Mouse (Mus musculus) layer of hippocampus, adult 2 months (tissue): ENCODE results near the gene Nudt4. TPM values are rescaled to one million over a fixed set of nuclear protein-coding genes. Genes with fewer than 3 reads are reported as not detected.
A peak's percentile ranks its signal among the peaks of the same experiment; 100 is the strongest.

Experiments
- DNase-seq, 2 experiments: peaks; one replicate each; pipeline ENCODE4 v3.0.0; 2022; ENCODE audit warnings: low spot score in 2 of 2
- H3K27ac ChIP-seq: fragments of 200-600 bp; 2 replicates; pipeline ENCODE4 v1.8.1; 2022
- H3K4me3 ChIP-seq: fragments of 200-600 bp; 2 replicates; pipeline ENCODE4 v1.8.1; 2022; ENCODE audit warnings: mild to moderate bottlenecking
- CTCF ChIP-seq: fragments of 200-600 bp; conservative IDR thresholded peaks from 2 replicates; pipeline ENCODE4 v1.8.1; 2022; ENCODE audit warnings: antibody characterized with exemption, mild to moderate bottlenecking, moderate library complexity
- total RNA-seq, 2 experiments: library from RNA; stranded (reverse); gene quantifications; 2 replicates each; pipeline ENCODE4 v1.2.3; 2021

Gene Nudt4
- total RNA-seq, 2 experiments from 2014 or later = 59.6 to 65.6 TPM

DNA sequence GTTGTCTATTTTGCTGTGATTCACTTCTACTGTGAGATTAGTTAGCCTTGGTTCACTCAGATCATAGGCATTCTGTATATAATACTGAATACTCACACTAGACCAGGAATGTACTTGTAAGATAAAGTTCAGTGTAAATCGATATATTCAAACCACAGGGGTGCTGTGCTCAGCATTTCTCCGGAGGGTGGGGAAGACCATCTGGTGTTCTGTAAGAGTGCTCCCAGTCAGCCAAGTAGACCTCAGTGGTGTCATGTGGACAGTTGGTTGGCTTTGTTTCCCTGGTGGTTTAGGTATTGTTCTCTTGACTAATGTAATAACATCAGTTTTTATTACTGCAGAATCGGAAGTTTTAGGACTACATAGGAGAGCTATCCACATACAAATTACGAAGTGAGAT, 18.9 kb downstream of the Nudt4 start:
- DNase-seq = no peak
- Histone ChIP-seq H3K4me3 (no peak overlapping the region), H3K27ac (peak overlapping the region; percentile 32)
- TF ChIP-seq CTCF = no peak

DNA sequence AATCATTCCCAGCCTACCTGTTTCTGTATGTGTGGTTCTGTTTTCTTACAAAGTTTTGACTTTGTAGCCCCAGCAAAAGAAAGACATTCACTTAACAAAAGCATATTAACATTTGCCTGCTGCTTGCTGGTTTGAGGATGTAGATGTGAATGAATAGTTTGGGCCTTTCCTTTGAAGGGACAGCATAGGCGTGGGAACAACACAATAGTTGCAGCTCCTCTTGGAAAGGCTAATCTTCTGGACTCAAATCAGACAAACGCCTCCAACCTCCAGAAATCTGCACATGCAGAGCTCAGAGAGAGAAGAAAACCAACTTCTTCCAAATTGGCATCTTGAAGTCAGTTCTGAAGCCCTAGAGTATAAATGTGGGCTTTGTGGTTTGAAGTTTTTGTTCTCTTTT, 19.3 kb downstream of the Nudt4 start:
- TF ChIP-seq CTCF = no peak
- no peak for DNase-seq
- no peak overlapping the region for H3K4me3 ChIP-seq
- peak overlapping the region; percentile 32; the same call in 1 of the 2 replicates for H3K27ac ChIP-seq

DNA sequence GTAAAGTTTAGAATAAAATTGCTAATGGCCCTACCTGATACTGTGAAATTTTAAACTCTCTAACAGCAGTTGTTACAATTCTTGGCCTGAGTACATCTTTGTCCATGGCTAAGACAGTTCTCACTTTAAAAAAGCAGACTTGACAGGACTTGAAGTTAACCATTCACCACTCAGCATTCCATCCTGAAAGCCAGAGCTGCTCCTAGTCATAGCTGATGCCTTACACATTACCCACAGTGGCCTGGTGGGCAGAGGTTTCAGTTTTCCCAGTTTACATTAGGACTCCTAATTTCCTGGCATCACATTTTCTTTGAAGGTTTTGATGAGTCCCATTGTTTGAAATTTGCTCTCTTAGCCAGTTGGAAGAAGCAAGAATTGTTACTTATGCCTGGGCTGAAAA, 19.9 kb downstream of the Nudt4 start:
- Histone ChIP-seq H3K27ac (peak overlapping the region; percentile 32; the same call in 1 of the 2 replicates), H3K4me3 (no peak overlapping the region)
- no peak for DNase-seq
- no peak for TF ChIP-seq CTCF

DNA sequence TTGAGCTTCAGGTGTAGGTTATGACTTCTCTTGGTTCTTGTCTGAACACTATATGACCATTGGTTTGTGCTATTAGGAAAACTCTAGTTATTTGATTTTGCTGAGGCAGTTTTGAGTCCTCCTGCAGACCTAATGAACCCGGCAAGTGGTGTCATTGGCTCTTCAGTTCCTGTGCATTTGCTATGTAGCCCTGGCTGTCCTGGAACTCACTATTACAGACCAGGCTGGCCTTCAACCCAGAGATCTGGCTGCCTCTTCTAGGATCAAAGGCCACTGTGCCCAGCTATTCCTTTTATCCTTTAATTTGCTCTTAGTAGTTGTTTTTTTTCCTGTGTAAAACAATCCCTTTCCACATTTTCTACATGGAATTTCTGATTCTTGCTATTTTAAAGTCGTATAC, 20.6 kb downstream of the Nudt4 start:
- Histone ChIP-seq H3K4me3 (no peak overlapping the region), H3K27ac (peak overlapping the region; percentile 76)
- no peak for DNase-seq
- TF ChIP-seq CTCF = no peak

DNA sequence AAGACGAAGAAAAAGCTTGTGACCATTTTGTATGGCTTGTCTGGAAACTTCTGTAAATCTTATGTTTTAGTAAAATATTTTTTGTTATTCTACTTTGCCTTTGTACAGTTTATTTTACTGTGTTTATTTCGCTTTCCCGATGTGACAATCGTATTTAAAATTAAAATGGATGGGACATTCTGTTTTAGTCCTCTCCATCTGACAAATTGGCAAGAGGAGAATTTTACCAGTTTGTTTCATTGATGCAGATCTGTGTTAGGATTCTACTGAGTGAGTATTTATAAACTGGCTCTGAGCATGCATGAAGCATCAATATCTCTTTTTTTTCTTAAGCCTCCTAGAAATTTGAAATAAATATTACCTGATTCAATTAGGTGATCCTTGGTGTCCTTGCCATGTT, 21.0 kb downstream of the Nudt4 start:
- no peak for TF ChIP-seq CTCF
- Histone ChIP-seq H3K27ac (peak overlapping the region; percentile 76), H3K4me3 (no peak overlapping the region)
- DNase-seq = no peak

DNA sequence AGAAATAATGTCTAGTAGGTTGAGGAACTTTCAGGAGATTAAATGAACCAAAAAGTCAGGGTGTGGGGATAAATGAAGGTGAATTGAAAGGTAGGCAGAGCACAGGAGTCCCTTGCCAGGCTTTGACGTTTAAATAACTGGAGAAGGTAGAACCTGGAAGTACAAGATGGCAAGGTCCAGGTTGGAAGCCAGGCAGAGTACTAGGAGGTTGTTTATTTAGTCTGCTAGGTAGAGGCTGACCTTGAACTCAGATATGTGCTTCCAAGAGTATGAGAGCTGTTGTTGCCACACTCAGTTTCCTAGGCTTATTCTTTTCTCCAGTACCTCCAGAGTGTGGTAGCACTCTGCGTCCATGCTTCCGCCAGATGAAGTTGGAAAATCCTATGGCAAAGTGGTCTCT, 24.1 kb downstream of the Nudt4 start:
- H3K4me3 ChIP-seq = no peak overlapping the region
- no peak for DNase-seq
- no peak for TF ChIP-seq CTCF
- no peak overlapping the region for H3K27ac ChIP-seq

DNA sequence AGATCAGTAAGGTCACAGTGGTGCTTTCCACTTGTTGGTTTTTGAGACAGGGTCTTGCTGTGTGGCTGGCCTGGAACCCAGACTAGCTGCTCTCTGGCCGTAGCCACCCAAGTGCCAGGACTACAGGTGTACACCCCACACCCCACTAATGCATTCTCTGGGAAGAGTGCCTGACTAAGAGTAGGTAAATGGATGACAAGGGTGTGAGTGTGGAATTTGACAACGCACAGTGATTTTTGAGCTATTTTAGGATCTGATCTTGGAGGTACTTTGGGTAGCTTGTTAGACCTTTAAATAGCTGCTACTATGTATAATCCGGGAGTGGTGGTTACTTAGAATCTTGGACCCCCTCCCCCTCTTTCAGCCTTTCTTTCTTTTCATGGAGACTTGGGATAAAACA, 24.7 kb downstream of the Nudt4 start:
- DNase-seq = no peak
- Histone ChIP-seq H3K4me3 (no peak overlapping the region), H3K27ac (no peak overlapping the region)
- TF ChIP-seq CTCF = no peak

DNA sequence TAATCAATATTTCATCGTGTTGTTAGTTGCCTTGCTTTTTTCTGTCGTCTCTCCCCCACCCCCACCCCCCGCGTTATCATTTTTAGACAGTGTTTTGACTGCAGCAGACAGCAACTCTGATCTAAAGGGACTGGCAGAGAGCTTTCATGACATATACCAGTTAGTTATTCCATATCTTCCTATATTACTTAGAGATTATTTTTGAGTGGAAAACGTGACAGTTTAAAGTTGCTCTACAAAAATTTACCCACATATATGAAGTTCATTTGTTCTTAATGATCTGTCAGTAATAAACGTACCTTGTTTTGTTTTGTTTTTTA, 27.8 kb downstream of the Nudt4 start:
- H3K27ac ChIP-seq = no peak overlapping the region
- H3K4me3 ChIP-seq = no peak overlapping the region
- DNase-seq = no peak
- TF ChIP-seq CTCF = no peak

DNA sequence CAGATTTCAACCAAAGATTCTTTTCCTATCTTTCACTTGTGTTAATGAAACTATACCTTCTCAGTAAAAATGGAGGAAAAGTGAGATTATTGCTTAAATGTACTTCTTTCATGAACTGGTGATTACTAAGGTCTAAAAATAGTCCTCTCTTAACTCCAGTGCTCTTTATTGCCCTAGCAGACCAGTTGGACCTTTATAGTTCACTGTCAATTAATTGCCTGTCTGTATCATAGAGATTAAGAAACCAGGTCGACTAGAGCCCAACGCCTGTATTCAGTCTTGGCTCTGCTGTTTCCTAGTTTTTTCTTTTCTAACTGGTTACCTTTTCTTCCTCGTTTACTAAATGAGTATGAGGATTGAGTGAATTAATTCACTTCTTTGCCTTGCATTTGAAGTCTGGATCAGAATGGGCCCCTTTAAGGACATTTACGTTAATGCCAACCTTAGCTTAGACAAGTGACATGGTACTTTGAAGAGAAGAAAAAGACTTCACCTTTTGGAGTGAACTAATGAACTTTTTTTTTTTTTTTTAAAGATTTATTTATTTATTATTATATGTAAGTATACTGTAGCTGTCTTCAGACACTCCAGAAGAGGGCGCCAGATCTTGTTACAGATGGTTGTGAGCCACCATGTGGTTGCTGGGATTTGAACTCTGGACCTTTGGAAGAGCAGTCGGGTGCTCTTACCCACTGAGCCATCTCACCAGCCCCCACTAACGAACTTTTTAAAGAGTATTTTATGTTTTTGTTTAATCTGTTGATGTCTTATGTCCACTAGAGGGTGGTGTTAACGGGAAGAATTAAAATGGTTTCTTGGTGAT, 28.3 kb downstream of the Nudt4 start:
- Histone ChIP-seq H3K4me3 (no peak overlapping the region), H3K27ac (no peak overlapping the region)
- DNase-seq = no peak
- peak; percentile 52 for TF ChIP-seq CTCF

DNA sequence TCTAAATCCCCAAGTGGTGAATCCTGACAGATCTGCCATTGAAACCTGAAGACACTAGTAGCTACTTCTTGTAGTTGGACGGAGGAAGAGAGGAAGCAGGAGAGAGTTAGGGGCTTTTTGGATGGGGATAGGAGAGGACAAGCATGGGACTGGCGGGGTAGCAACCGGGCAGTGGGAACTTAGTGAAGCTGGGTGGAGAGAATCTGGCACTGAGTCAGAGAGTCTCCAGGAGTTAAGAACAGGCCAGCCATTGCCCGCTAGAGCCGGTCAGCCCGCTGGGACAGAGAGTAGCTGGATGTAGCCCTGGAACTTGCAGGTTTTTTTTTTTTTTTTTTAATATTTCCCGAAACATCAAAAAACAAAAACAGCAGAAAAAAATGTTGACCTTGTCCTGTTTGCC, 30.6 kb downstream of the Nudt4 start:
- Histone ChIP-seq H3K27ac (no peak overlapping the region), H3K4me3 (no peak overlapping the region)
- no peak for TF ChIP-seq CTCF
- no peak for DNase-seq

DNA sequence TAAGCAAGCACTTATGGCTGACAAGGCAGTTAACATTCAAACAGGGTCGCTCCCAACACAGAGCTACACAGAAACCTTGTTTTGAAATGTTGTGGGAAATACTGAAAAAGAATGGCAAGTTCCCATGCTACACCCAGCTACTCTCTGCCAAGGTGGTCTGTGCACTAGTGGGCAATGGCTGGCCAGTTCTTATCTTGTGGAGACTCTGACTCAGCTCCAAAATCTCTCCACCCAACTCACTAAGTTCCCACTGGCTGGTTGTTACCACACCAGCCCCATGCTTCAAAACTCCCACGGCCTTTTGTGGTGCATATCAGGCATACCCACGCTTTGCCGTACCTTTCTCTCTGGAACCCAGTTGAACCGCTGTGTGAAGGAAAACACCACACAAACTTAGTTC, 31.0 kb downstream of the Nudt4 start:
- no peak for DNase-seq
- no peak for TF ChIP-seq CTCF
- H3K27ac ChIP-seq = no peak overlapping the region
- H3K4me3 ChIP-seq = no peak overlapping the region

DNA sequence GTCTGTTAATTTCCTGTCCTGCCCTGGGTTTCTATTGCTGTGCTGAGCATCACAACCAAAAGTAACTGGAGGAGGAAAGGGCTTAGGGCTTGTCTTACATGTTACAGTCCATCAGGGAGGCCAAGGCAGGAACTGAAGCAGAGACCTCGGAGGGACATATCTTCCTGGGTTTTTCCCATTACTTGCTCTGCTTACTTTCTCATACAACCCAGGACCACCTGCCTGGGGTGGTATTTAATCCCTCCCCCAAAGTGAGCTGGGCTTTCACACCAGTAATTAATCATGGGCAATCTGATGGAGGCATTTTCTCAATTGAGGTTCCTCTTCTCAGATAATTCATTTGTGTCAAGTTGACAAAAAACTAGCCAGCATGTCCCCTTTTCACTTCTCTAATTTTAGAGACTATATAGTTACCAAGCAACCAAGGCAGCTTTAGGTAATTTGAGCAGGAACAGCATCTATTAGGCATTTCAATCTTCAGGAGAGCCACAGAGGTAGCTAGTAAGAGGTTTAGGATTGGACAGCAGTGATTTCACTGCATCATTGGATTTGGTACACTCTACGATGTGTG, 33.3 kb downstream of the Nudt4 start:
- H3K27ac ChIP-seq = no peak overlapping the region
- DNase-seq = no peak
- no peak overlapping the region for H3K4me3 ChIP-seq
- TF ChIP-seq CTCF = no peak

DNA sequence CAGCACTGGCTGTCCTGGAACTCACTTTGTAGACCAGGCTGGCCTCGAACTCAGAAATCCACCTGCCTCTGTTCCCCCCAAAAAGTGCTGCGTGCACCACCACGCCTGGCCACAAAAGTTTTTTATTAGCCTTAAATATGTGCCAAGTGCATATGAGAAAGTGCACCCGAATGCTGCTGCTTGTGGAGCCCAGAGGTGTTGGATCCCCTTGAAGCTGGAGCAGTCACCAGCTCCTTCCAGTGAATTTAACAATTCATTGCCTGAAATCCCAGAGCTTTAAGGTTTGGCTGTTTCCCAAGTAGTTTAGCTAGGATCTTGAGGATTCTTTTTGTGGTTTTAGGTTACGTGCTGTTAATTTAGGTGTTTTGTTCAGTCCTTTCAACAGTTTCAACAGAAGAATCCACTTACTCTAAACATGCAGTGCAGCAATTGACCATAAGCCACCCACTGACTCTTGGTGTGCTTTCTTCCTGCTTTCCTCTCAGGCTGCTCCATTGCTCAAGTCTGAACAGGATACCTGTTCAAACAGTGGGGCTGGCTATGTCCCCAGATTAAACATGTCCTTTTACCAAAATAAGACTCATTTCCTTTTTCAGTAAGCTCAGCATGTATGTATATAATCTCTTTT, 37.3 kb downstream of the Nudt4 start:
- DNase-seq = no peak
- no peak for TF ChIP-seq CTCF
- Histone ChIP-seq H3K27ac (no peak overlapping the region), H3K4me3 (no peak overlapping the region)

DNA sequence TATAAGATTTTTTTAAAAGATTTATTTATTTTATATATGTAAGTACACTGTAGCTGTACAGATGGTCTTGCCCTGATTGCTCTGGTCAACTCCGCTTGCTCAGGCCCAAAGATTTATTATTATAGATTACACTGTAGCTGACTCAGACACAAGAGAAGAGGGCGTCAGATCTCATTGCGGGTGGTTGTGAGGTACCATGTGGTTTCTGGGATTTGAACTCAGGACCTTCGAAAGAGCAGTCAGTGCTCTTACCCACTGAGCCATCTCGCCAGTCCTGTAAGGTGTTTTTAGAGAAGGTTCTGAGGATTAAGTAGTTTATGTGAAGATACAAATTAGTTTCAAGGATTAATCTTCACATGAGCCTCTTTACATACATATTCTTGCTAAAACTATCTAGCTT, 38.1 kb downstream of the Nudt4 start:
- no peak for DNase-seq
- Histone ChIP-seq H3K27ac (no peak overlapping the region), H3K4me3 (no peak overlapping the region)
- no peak for TF ChIP-seq CTCF
